Comparison of ENCODE assay signal across 19 mouse cellular contexts in the genomic region with DNA sequence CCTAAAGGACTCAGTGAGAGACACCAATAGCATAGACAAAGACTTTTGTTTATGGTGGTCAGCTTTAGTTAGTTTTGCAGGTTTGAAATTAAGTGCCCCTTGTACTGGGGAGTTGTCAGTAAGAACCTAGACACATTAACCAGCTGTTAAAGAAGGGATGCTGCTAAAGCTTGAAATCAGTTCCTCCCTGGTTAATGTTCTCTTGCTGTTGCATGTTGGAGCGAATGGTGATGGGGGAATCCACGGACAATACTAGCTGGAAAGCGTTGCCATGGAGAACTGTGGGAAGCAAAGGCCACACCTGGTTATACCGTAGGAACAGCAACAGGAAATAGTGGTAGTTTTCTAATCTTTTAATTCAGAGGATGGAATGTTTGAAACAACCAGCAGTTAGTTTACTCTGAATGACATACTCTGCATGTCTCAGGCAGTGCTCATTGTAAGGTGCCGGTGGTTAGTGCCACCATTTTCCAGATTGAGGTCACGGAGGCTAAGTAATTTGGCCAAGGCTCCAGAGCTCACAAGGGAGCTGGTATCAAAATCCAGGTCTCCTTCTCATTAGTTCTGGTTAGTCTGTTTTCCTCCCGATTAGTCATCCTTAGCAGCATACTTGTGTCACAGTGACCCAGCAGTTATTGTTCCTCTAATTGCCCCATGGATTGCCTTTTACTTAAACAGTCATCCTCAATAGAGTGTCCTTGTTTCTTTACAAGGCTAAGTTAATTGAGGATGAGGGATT. TPM values are rescaled to one million over a fixed set of nuclear protein-coding genes. Genes with fewer than 3 reads are reported as not detected.
DNase-seq lines count a peak whose midpoint lies in the region; ATAC-seq and TF ChIP-seq lines count a peak whose summit lies in the region.
"Had no signal": no experiment of that assay in that cellular context is flagged by ENCODE, and none has a peak within 500 bp of the region (broad histone marks: within the 10 kb centered on the region; RNA-seq: fewer than 3 reads in every experiment).

No protein-coding gene starts in this region.

- no peak overlapping the region for H3K4me3 ChIP-seq in hindbrain, postnatal 0 days (ENCODE audit: low read length)
- no peak overlapping the region for H3K4me3 ChIP-seq in hindbrain, embryonic 12.5 days
- H3K4me3 ChIP-seq in kidney, embryonic 14.5 days (ENCODE audit: low read length): no peak overlapping the region
- no peak overlapping the region for H3K4me3 ChIP-seq in forebrain, embryonic 12.5 days (replicated peaks)
- H3K4me3 ChIP-seq: erythroblast, embryonic 14.5 days; heart, adult 2 months; hindbrain, embryonic 15.5 days; liver, embryonic 13.5 days had no signal

- ATAC-seq in hindbrain, postnatal 0 days: no peak
- ATAC-seq in hindbrain, embryonic 12.5 days (ENCODE audit: low FRiP score): no peak
- peak; percentile 57; the same call in 1 of the 2 replicates for ATAC-seq in kidney, embryonic 14.5 days (ENCODE audit: low FRiP score, low TSS enrichment)
- ATAC-seq in forebrain, embryonic 12.5 days (ENCODE audit: low FRiP score): no peak
- ATAC-seq: lung, postnatal 0 days had no signal

- H3K4me2 ChIP-seq in hindbrain, postnatal 0 days (ENCODE audit: low read depth, low read length): no peak overlapping the region
- no peak overlapping the region for H3K4me2 ChIP-seq in hindbrain, embryonic 12.5 days (replicated peaks)
- H3K4me2 ChIP-seq in kidney, embryonic 14.5 days (replicated peaks; ENCODE audit: low read depth, low read length): no peak overlapping the region
- H3K4me2 ChIP-seq in forebrain, embryonic 12.5 days: no peak overlapping the region
- H3K4me2 ChIP-seq: hindbrain, embryonic 15.5 days; liver, embryonic 13.5 days had no signal

- no peaks in the 10 kb centered on the region for H3K27me3 ChIP-seq in hindbrain, postnatal 0 days (ENCODE audit: insufficient read depth, low read length)
- no peaks in the 10 kb centered on the region for H3K27me3 ChIP-seq in hindbrain, embryonic 12.5 days
- no peaks in the 10 kb centered on the region for H3K27me3 ChIP-seq in kidney, embryonic 14.5 days (ENCODE audit: control insufficient read depth, insufficient read depth, low read length)
- H3K27me3 ChIP-seq in forebrain, embryonic 12.5 days: no peaks in the 10 kb centered on the region
- H3K27me3 ChIP-seq: CH12.LX; hindbrain, embryonic 15.5 days; liver, embryonic 13.5 days had no signal

- no peak overlapping the region for H3K27ac ChIP-seq in hindbrain, postnatal 0 days
- H3K27ac ChIP-seq in hindbrain, embryonic 12.5 days: no peak overlapping the region
- no peak overlapping the region for H3K27ac ChIP-seq in kidney, embryonic 14.5 days (ENCODE audit: low read depth, low read length)
- no peak overlapping the region for H3K27ac ChIP-seq in forebrain, embryonic 12.5 days
- H3K27ac ChIP-seq: heart, adult 2 months; hindbrain, embryonic 15.5 days; liver, embryonic 13.5 days had no signal

- no peak for TF ChIP-seq CTCF in hindbrain, postnatal 0 days (IDR thresholded peaks at IDR 0.05; ENCODE audit: low read depth)
- TF ChIP-seq CTCF in brain, embryonic 14.5 days (IDR thresholded peaks at IDR 0.05; ENCODE audit: borderline replicate concordance, extremely low read depth, insufficient read depth, insufficient read length): no peak

- no peak for TF ChIP-seq POLR2A in brain, embryonic 14.5 days (IDR thresholded peaks at IDR 0.05; ENCODE audit: borderline replicate concordance, extremely low read depth, insufficient read depth, insufficient read length, poor library complexity, severe bottlenecking)

- H3K9ac ChIP-seq in hindbrain, postnatal 0 days (replicated peaks; ENCODE audit: low read length): no peak overlapping the region
- no peak overlapping the region for H3K9ac ChIP-seq in hindbrain, embryonic 12.5 days
- no peak overlapping the region for H3K9ac ChIP-seq in kidney, embryonic 14.5 days (ENCODE audit: low read depth, low read length)
- H3K9ac ChIP-seq in forebrain, embryonic 12.5 days: no peak overlapping the region
- H3K9ac ChIP-seq: hindbrain, embryonic 15.5 days; liver, embryonic 13.5 days had no signal

- 42% methylated on average over 7 of the region's 7 CpGs for WGBS in hindbrain, postnatal 0 days
- WGBS in hindbrain, embryonic 12.5 days: 65% methylated on average over 7 of the region's 7 CpGs
- WGBS in kidney, embryonic 14.5 days: 61% methylated on average over 7 of the region's 7 CpGs
- WGBS in forebrain, embryonic 12.5 days: 50% methylated on average over 7 of the region's 7 CpGs

- H3K4me1 ChIP-seq in hindbrain, postnatal 0 days (ENCODE audit: insufficient read depth, low read length): peaks cover 4% of the 10 kb centered on the region; the same call in 1 of the 2 replicates
- H3K4me1 ChIP-seq in hindbrain, embryonic 12.5 days: no peaks in the 10 kb centered on the region
- H3K4me1 ChIP-seq in kidney, embryonic 14.5 days (ENCODE audit: control insufficient read depth, insufficient read depth, low read length): no peaks in the 10 kb centered on the region
- no peaks in the 10 kb centered on the region for H3K4me1 ChIP-seq in forebrain, embryonic 12.5 days
- H3K4me1 ChIP-seq: hindbrain, embryonic 15.5 days; liver, embryonic 13.5 days had no signal

- peak; percentile 4 for DNase-seq in hindbrain, postnatal 0 days (ENCODE audit: low spot score)
- DNase-seq in brain, embryonic 14.5 days (ENCODE audit: low read depth): peak; percentile 49
- peak; percentile 52 for DNase-seq in retina, embryonic 14.5 days (ENCODE audit: low spot score)
- DNase-seq in frontal cortex, adult 2 months (ENCODE audit: extremely low spot score in 1 of 2, low spot score in 1 of 2): no peak
- DNase-seq: cerebellum, adult 18-20 months; heart, adult 2 months; left cerebral cortex, postnatal 4 days; liver, embryonic 13.5 days; right cerebral cortex, postnatal 25 days; thymus, adult 2 months had no signal

- no peaks in the 10 kb centered on the region for H3K36me3 ChIP-seq in hindbrain, postnatal 0 days (ENCODE audit: insufficient read depth, low read length)
- H3K36me3 ChIP-seq in hindbrain, embryonic 12.5 days: no peaks in the 10 kb centered on the region
- no peaks in the 10 kb centered on the region for H3K36me3 ChIP-seq in kidney, embryonic 14.5 days (ENCODE audit: control insufficient read depth, insufficient read depth, low read length)
- H3K36me3 ChIP-seq in forebrain, embryonic 12.5 days (replicated peaks): no peaks in the 10 kb centered on the region
- H3K36me3 ChIP-seq: hindbrain, embryonic 15.5 days; liver, embryonic 13.5 days had no signal

- no peaks in the 10 kb centered on the region for H3K9me3 ChIP-seq in hindbrain, postnatal 0 days (ENCODE audit: low read length)
- no peaks in the 10 kb centered on the region for H3K9me3 ChIP-seq in hindbrain, embryonic 12.5 days (replicated peaks)
- no peaks in the 10 kb centered on the region for H3K9me3 ChIP-seq in kidney, embryonic 14.5 days (ENCODE audit: control insufficient read depth, low read length)
- H3K9me3 ChIP-seq in forebrain, embryonic 12.5 days: no peaks in the 10 kb centered on the region
- H3K9me3 ChIP-seq: hindbrain, embryonic 15.5 days; liver, embryonic 13.5 days had no signal

RNA-seq across cellular contexts. Expression of gene Fmo4, which starts 21.3 kb away (rescaled TPM):
- 0.52 and 0.90 TPM in 2 replicates for total RNA-seq in hindbrain, postnatal 0 days (2014; rRNA removed)
- 0.96 and 1.1 TPM in 2 replicates for polyA plus RNA-seq in hindbrain, postnatal 0 days (2015; fragmentation: Nextera tagmentation; extraction: Ambion mirVana)
- 0.46 and 0.52 TPM in 2 replicates for polyA plus RNA-seq in hindbrain, embryonic 12.5 days (2016; fragmentation: Nextera tagmentation; extraction: Ambion mirVana)
- 0.55 and 0.79 TPM in 2 replicates for polyA plus RNA-seq in brain, embryonic 14.5 days (2012; rRNA removed)
- 0.17 and 0.60 TPM in 2 replicates for polyA plus RNA-seq in kidney, embryonic 14.5 days (2014; fragmentation: Nextera tagmentation; extraction: Ambion mirVana)
- polyA plus RNA-seq in forebrain, embryonic 12.5 days (2016; fragmentation: Nextera tagmentation; extraction: Ambion mirVana): 0.23 TPM in 1 of 2 replicates, not detected in the other
- polyA plus RNA-seq in frontal cortex, adult 2 months (2012; rRNA removed): 0.50 and 0.70 TPM in 2 replicates
- total RNA-seq: CH12.LX; left cerebral cortex, postnatal 4 days; megakaryocyte-erythroid progenitor cell, adult 5-6 weeks; neutrophil, adult 5-6 weeks had no signal
- polyA plus RNA-seq: erythroblast, embryonic 14.5 days had no signal

RNA-seq across cellular contexts. Expression of gene Prrc2c, which starts 52.1 kb away (rescaled TPM):
- total RNA-seq in hindbrain, postnatal 0 days (2014; rRNA removed): 58.9 and 68.6 TPM in 2 replicates
- 133 and 148 TPM in 2 replicates for polyA plus RNA-seq in hindbrain, postnatal 0 days (2015; fragmentation: Nextera tagmentation; extraction: Ambion mirVana)
- polyA plus RNA-seq in hindbrain, embryonic 12.5 days (2016; fragmentation: Nextera tagmentation; extraction: Ambion mirVana): 163 and 180 TPM in 2 replicates
- 31.1 and 73.6 TPM in 2 replicates for polyA plus RNA-seq in brain, embryonic 14.5 days (2012; rRNA removed)
- 175 and 204 TPM in 2 replicates for polyA plus RNA-seq in kidney, embryonic 14.5 days (2014; fragmentation: Nextera tagmentation; extraction: Ambion mirVana)
- 162 and 169 TPM in 2 replicates for polyA plus RNA-seq in forebrain, embryonic 12.5 days (2016; fragmentation: Nextera tagmentation; extraction: Ambion mirVana)
- 50.2 and 59.3 TPM in 2 replicates for polyA plus RNA-seq in frontal cortex, adult 2 months (2012; rRNA removed)

Comparison
In these comparisons a context has a peak if more than half of its experiments do, and no peak if none do; other contexts are left out.
1. DNase-seq: peak in hindbrain, postnatal 0 days (single experiment), brain, embryonic 14.5 days (single experiment) and retina, embryonic 14.5 days (single experiment); none in frontal cortex, adult 2 months (0 of 2).